Mouse (Mus musculus) lung, postnatal 0 days (tissue): ENCODE data around the gene Bag3.

Experiments
- CTCF ChIP-seq: IDR thresholded peaks from 2 replicates; pipeline ENCODE4 v1.5.1; 2016; ENCODE audit warnings: antibody characterized with exemption, mild to moderate bottlenecking
- EP300 ChIP-seq: IDR thresholded peaks from 2 replicates; pipeline ENCODE4 v1.6.1; 2016; ENCODE audit warnings: antibody characterized with exemption, mild to moderate bottlenecking, control low read depth

GRCm38 (mm10) chr7:128541771-128542170, 18.4 kb downstream of the Bag3 start:
- TF ChIP-seq CTCF: no peak
- TF ChIP-seq EP300: no peak
